Mouse (Mus musculus): ENCODE data around the gene Ptpn13. TPM values are rescaled to one million over a fixed set of nuclear protein-coding genes. Genes with fewer than 3 reads are reported as not detected.

The Ptpn13 gene
- total RNA-seq, 2 experiments from 2014 or later = 8.3 to 10.8 TPM

DNA sequence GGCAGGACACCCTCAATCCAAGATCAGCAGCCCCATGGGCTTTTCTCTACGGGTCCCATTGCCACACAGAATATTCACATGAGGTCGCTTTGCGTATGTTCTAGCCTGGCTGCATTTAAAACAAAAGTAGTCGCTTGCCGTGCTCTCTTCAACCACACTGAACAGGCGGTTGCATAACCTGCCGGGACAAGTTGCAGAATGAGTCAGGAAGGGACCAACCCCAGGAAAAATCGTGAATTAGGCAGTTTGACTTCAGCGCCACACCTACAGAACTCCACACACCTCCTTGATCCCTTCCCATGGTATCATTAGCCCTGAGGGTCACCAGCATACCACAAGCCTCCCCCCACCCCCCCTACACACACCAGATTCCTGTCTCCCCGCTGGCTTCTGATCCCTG, 4.4 kb upstream of the Ptpn13 start:
- no peak for DNase-seq (ENCODE audit: extremely low spot score in 1 of 2, low spot score in 1 of 2)

DNA sequence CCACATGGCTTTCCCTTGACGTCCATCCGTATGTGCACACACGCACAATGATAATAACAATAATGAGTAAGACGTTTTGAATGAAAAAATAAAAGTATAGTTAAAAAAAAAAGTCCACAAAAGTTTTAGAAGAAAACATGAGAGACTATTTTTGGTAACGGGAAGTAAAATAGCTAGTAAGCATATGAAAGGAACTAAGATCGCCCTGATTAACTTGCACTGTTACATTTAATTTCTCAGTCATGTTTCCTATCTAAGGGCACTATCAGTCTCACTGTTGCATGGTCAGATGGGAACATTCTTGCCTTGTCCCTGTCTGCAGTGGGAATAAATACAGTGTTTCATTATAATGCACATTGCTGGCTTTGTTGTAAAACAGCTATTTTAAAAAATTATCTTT, 2.4 kb upstream of the Ptpn13 start:
- no peak for DNase-seq (ENCODE audit: extremely low spot score in 1 of 2, low spot score in 1 of 2)

DNA sequence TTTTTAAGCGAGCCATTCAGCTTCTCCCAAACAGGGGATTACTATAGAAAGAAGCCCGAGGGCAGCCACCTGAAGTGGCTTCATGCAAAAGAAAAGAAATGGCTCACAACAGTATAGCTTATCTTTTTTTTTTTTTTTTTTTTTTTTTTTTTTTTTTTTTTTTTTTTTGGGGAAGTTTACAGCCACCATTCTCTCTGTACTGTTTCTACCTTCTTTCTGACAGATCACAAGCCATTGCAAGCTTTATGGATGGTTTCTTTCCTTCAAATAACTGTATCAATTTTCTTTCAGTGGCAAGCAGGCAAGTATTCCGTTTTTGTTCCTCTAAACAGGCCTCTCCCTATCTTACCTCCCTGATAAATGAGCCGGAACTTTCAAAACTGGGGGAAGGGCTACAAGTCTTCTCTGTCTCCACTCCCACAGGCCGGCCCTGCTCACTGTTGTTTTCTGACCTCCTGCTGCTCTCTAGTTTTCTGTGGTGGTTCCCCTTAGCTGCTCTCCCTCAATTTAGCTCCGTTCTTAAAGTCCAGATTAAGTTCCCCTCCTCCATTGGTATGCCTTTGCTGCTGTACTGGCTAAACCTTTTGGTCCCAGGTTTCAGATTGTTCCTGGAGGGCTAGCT, 1.6 kb upstream of the Ptpn13 start:
- DNase-seq (ENCODE audit: extremely low spot score in 1 of 2, low spot score in 1 of 2) = no peak

DNA sequence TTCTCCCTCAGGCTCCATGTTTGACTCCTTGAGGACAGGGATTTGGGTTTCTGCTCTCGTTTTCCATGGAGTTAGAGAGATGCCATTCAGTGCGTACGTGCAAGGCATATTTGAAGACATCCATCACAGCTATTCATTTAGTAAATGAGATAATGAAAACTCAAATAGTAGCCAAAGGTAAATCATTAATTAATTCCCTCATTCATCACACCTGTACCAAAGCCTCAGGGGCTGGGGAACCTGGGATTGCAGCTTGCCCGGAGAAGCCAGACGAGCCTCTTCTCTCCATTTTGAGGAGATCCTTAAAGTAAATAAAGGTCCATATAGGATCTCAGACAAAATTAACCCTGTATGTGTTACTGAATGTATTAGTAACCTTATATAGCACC, 1.1 kb upstream of the Ptpn13 start:
- DNase-seq (ENCODE audit: extremely low spot score in 1 of 2, low spot score in 1 of 2) = no peak

DNA sequence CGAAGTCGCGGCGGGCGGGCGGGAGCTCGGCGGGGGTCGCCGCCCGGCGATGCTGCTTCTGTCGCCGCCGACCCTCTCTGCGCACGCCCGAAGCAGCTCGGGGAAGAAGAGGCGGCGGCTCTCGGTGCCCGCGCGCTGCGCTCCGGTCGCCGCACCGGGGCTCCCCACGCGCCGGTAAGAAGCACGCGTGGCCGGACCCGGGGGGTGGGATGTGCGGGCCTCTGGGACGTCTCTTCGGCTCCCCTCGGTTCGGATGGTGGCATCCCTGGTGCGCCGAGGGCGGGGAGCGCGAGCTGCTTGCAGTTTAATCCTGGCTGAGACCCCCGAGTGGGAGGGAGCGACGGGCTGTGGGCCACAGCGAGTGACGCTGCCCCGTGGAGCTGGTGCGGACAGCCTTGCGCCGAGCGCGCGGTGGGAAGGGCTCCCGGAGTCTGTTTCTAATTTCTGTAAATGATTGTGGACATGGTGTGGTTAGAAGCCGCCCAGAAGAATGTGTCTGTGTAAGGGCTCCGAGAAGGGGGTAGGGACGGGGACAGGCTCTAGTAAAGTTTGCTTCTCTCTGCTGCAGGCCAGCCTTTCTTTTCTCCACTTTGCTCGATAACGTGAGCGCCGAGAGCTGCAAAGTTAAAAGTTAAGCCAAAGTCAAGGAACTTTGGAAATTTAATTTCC, 505 bp downstream of the Ptpn13 start:
- peak; percentile 15 to 17 for DNase-seq (ENCODE audit: extremely low spot score in 1 of 2, low spot score in 1 of 2)

DNA sequence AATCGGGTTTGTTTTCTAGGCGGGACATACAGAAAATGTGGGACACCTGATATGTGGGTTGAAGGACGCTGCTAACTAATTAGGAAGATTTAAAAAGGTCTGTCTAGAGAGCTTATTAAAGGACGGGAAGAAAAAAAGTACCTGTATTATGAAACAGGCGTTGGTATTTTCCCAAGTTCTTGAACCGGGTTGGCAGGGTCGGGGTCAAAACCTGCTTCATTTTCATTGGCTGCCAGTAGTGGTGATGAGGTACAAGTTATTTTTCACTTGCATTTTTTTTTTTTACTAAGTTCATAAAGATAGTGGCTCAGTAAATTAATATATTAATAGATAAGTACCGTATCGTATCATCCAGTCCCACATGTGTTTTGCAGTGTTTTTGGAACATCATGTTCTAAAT, 1.3 kb downstream of the Ptpn13 start:
- no peak for DNase-seq (ENCODE audit: extremely low spot score in 1 of 2, low spot score in 1 of 2)

DNA sequence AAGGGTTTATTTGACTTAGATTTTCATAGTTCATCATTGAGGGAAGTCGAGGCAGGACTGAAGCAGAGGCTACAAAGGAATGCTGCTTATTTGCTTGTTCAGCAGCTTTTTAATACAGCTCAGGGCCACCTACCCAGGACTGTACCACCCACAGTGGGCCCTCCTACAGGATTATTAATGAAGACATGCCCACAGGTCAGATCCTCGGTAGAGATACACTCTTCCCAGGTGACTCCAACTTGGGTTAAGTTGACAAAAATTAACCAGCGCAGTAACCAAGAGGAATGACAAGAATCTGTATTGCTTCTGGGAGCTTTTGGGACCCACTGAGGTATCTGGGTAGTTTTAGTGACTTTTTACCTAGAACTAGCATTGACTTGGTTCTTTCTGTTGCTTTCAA, 6.0 kb downstream of the Ptpn13 start:
- DNase-seq (ENCODE audit: extremely low spot score in 1 of 2, low spot score in 1 of 2) = no peak

DNA sequence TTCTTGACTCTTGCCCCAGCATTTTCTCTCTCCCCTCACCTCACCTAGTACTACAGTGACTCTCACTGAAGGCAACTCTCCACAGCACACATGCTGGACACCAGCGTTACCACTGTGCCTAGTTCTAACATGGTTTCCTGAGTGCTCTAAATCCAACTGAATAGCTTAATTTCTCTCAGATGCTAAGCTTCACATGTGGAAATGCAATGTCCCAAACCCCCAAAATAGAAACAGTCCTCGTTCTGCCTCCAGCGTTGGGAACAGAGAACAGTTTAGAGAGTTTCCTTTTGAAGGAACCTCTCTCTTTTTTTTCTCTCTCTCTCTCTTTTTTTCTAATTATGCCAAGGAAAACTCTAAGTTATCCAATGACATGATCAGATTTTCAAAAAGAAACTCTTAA, 6.5 kb downstream of the Ptpn13 start:
- no peak for DNase-seq (ENCODE audit: extremely low spot score in 1 of 2, low spot score in 1 of 2)

DNA sequence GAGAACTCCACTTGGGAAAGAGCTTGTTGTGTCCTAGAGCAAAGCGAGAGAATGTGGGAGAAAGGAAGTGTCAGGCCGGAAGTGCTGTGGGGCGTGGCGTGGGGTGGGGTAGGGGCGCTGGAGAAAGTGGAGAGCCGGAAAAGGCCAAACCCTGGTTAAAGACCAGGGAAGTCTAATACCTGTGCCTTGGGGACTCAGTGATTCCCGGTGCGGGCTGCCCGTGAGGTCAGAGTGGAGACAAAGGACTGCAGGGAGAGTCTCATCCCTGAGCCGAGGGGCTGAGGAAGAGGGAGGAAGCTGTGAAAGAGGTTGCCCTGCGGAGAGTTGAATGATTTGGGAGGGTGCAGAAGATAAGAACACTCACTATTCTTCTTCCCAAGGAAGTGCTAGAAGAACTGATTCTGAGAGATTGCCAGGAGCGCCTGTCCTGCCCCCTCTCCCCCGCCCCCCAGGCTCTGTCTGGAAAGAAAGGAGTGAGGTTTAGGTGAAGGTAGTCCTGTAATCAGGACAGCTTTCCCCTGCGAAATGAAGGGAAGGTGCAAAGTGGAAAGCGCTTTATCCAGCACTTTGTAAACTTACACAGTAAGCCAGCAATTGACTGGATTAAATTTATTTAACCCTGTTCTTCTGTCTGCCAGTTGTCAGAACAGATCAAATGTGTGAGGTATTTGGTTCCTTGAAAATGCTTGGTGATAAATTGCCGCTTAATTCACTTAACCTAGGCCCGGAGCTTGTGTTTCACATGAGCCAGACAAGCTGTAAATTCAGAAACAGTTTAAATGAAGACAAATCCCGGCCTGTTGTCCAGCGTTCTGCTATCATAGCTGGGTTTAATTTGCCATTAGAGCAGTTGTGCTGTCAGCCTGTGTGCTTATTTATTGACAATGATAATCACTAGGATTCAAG, 11.3 kb downstream of the Ptpn13 start:
- DNase-seq (ENCODE audit: extremely low spot score in 1 of 2, low spot score in 1 of 2) = no peak

DNA sequence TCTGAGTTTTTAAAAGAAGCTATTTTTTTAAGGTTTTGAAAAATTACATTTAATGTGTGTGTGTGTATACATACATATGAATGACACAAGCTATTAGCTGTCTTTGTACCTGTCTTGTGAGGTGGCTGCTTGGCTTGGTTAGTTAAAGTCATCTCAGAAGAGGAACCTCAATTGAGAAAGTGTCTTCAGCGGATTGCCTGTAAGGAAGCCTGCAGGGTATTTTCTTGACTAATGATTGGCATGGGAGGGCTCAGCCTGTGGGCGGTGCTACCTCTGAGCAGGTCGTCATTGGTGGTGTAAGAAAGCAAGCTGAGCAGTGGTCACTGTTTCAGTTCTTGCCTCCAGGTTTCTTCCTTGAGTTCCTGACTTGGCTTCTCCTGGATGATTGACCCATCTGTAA, 12.7 kb downstream of the Ptpn13 start:
- no peak for DNase-seq (ENCODE audit: extremely low spot score in 1 of 2, low spot score in 1 of 2)

DNA sequence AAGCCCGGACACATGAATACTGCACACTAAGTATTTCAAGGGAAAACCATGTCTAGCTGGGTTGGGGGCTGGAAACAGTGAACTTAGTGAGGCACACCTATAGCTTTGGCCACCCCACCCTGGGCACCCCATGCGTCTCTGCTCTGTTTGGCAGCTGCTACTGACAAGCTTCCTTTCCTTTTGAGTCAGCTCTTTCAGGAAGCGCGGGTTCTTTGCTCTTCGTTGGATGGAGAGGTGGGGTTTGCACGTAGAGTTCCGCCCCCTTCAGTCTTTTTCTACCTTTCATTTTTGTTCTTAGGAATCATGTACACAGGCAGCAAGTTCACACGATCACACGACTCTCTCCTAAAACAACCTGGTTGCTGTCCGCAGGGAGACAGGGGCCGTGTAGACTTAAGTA, 14.2 kb downstream of the Ptpn13 start:
- DNase-seq (ENCODE audit: extremely low spot score in 1 of 2, low spot score in 1 of 2) = no peak

DNA sequence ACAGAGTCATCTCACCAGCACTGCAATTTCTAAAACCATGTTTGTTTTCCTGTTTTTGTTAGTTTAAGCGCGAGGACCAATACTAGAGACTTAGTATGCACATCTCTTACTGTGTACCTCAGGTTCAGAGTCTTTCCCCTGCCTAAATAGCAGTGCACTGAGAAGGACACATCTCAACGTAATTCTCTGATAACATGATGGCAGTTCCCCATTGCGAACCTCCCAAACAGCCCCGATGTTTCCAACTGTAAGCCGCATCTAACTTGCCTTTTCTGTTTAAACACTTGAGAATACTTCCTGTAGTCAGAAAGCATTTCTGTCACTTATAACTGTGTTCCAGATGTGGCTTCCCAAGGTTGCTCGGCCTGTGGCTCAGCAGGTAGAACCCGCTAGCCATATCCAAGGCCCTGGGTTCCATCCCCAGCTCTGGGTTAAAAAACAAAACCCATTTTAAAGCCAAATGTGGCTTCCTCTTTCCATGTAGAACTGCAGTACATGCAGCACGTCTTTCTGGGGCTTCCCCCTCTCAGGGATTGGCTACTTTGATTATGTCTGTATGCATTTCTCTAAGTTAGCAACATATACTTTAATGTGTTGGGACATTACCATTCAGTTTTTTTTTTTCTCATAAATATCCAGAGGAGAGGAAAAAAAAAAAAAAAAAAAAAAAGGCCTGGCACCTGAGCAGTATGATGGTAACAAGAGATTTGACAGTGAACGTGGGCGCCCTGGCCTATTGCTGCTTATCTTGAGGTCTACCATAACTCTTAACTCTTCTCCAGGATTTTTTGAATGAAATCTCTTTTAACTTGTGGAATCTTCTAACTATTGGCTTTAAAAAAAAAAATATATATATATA, 15.7 kb downstream of the Ptpn13 start:
- no peak for DNase-seq (ENCODE audit: extremely low spot score in 1 of 2, low spot score in 1 of 2)

DNA sequence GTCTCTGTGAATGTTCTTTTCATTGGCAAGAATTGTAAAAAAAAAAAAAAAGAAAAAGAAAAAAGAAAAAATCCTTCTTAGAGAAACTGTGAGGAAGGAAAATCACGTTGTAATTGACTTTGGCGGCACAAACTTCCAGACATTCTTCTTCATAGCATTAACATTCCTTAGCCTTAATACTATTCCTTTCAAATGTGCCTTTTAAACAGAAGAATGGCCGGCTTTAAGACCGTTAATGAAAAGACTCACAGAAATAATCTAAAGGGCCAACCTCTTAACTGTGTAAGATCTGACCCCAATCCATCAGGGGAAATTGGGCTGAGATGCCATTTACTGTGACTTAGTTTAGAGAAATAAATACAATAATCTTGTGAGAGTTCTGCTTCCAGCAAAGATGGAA, 16.7 kb downstream of the Ptpn13 start:
- no peak for DNase-seq (ENCODE audit: extremely low spot score in 1 of 2, low spot score in 1 of 2)

DNA sequence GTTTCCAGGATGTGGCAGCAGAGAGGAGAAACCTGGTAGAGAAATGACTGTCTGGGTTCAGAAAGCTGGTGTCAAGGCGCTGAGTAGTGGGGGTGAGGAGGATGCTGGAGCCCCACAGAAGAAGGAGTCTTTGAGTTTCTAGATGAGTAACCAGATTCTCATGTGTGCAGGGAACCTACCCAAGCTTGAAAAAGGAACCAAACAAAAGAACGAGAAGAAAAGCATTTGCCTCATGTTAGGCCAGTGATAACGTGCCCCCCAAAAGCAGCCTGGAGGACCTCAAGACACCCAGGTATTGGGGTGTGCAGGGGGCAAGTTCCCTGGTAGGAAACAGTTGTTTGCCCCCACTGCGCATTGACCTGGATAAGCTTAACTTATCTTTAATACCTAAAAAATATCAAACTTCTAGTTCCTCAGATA, 17.3 kb downstream of the Ptpn13 start:
- no peak for DNase-seq (ENCODE audit: extremely low spot score in 1 of 2, low spot score in 1 of 2)

DNA sequence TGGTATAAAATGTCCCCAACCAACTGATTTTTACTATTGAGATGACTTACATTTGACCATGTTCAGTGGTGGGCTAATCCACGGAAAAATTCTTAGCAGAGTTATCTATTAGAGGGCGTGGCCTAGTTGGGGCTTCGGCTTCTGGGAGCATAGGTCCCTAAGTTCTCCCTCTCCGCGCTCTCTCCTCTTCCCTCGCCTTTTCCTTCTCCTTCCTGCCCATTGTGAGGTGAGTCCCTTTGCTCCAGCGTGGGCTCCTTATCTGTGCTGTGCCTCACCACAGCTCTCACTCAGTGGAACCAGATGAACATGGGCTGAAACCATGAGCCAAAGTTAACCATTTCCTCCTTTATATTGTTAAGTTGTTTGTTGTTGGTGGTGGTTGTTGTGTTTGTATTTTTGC, 17.9 kb downstream of the Ptpn13 start:
- DNase-seq (ENCODE audit: extremely low spot score in 1 of 2, low spot score in 1 of 2) = no peak

DNA sequence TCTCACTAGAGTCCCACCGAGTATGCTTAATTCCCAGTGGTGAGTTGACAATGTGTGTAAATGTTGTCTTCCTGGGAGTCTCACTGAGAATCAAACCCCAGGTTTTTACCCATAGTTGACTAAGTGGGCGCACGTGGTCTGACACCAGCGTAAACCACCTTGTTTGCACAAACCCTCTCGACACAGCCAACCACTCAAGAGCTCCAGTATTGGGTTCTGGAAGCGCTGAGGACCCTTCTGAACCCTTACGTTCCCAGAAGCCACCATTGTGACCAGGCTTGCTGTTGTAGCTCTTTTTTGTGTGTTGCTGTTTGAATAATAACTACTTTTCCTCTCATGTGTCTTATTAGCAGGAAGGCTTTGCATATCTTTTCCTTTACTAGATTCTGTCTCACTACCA, 20.4 kb downstream of the Ptpn13 start:
- DNase-seq (ENCODE audit: extremely low spot score in 1 of 2, low spot score in 1 of 2) = no peak

DNA sequence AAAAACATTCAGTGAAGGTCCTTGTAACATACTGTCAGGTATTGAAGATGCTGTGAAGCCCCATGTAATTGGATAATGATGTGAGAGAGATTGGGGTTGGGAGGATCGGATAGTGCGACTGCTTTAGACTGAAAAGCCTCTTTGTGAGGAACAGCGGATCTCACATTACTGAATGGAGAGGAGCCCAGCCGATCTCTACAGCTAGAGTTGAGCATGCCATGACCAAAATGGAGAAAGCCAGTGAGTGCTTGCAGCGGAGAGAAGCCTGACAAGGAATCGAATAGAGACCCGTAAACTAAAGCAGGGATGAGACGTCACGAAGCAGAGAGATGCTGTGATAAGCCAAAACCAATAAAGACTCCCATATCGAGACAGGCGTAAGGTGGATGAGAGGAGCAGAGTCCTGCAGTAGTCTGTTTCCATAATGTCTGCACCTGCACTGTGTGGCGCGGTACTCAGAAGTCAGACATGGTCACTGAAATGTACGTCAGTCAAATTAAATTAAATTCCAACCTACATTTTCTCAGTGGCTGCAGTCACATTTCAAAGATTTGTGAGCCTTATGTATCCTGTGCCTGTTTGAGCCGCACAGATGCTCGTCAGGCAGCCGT, 22.9 kb downstream of the Ptpn13 start:
- DNase-seq (ENCODE audit: extremely low spot score in 1 of 2, low spot score in 1 of 2) = no peak

DNA sequence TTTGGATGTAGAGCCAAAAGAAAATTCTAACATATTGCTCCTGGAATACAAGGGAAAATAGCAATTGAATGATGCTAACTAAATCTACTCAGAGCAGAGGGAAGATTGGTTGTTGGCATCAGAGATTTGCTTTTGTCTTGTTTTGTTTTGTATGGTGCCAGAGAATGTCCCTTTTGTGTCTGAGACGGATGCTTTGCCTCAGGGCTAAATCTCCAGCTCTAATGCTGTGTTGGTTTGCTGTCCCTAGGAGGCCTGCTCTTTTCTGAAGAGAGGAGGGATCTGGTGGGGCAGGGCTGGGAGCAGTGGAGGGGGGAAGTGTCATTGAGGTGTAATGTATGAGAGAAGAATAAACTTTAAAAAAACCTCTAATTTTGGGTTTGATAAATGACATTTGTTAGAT, 23.5 kb downstream of the Ptpn13 start:
- no peak for DNase-seq (ENCODE audit: extremely low spot score in 1 of 2, low spot score in 1 of 2)

DNA sequence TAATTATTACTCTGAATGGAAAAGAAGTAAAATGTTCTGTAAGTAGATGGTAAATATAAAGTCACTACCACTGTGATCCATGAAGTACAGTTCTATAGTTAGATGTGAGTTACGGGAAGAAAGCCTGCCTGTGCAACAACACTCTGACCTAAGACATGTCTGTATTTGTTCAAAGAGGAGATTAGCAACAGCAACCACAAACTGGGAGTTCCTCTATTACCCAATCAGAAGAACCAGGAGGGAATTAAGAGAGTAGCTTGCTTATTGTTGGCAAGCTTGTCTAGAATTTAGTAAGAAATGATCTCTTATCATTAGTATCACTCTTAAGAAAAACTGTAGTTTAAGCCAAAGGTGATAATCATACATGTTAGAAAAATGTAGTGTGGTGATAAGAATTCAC, 25.7 kb downstream of the Ptpn13 start:
- DNase-seq (ENCODE audit: extremely low spot score in 1 of 2, low spot score in 1 of 2) = no peak

Data from layer of hippocampus, postnatal 25 days (tissue).